Mouse (Mus musculus) CH12.LX (cell line): ENCODE results near the gene Galnt9. TPM values are rescaled to one million over a fixed set of nuclear protein-coding genes. Genes with fewer than 3 reads are reported as not detected.

Experiments
- DNase-seq: peaks from one replicate; pipeline ENCODE4 v3.0.0-alpha.2; 2013; ENCODE audit errors: extremely low read depth
- H3K27ac ChIP-seq: 2 replicates; pipeline ENCODE4 v1.5.1; 2012; ENCODE audit warnings: low read depth, mild to moderate bottlenecking, control low read depth, moderate library complexity; ENCODE audit not compliant: insufficient read depth
- H3K27me3 ChIP-seq: replicated peaks from 2 replicates; pipeline ENCODE3; 2012; ENCODE audit warnings: inconsistent platforms
- H3K36me3 ChIP-seq, 2 experiments: replicated peaks in 1 of 2; 2 replicates each; pipeline versions ENCODE3 to v1.6.1; 2012; ENCODE audit warnings: inconsistent platforms in 1 of 2, low read length in 1 of 2, mild to moderate bottlenecking in 1 of 2, mixed read lengths in 1 of 2, moderate library complexity in 1 of 2; ENCODE audit not compliant: control insufficient read depth in 1 of 2, insufficient read depth in 1 of 2
- H3K4me1 ChIP-seq, 2 experiments: 2 replicates each; pipeline ENCODE4 v1.6.1; 2012; ENCODE audit warnings: inconsistent platforms in 1 of 2, moderate library complexity in 1 of 2; ENCODE audit not compliant: insufficient read depth in 2 of 2, control insufficient read depth in 1 of 2
- H3K4me2 ChIP-seq: 2 replicates; pipeline ENCODE4 v1.6.1; 2012; ENCODE audit warnings: low read depth, mild to moderate bottlenecking, control low read depth; ENCODE audit not compliant: poor library complexity, insufficient read depth, severe bottlenecking
- H3K4me3 ChIP-seq, 3 experiments: fragments of 150-350 bp in 1 of 3; sonication (generic) in 1 of 3; replicated peaks in 1 of 3; 2 replicates each; pipeline versions ENCODE3 to v1.5.1; 2011 to 2012; ENCODE audit warnings: low read depth in 2 of 3, low read length in 2 of 3, mild to moderate bottlenecking in 2 of 3, moderate library complexity in 2 of 3, control low read depth in 1 of 3, improper control_type of control experiment in 1 of 3, inconsistent platforms in 1 of 3, mixed read lengths in 1 of 3; ENCODE audit not compliant: poor library complexity in 1 of 3
- H3K79me2 ChIP-seq: replicated peaks from 2 replicates; pipeline ENCODE4 v1.6.1; 2012; ENCODE audit warnings: mild to moderate bottlenecking, moderate library complexity; ENCODE audit not compliant: control insufficient read depth, poor library complexity, insufficient read depth, severe bottlenecking; ENCODE audit errors: extremely low read depth
- H3K9ac ChIP-seq: 2 replicates; pipeline ENCODE4 v1.6.1; 2012; ENCODE audit warnings: low read depth, mild to moderate bottlenecking, control low read depth, moderate library complexity; ENCODE audit not compliant: insufficient read depth
- H3K9me3 ChIP-seq: replicated peaks from 2 replicates; pipeline ENCODE3; 2012; ENCODE audit warnings: low read length, inconsistent platforms, mixed read lengths
- BHLHE40 ChIP-seq: IDR thresholded peaks from 2 replicates; pipeline ENCODE4 v1.6.1; 2011; ENCODE audit warnings: mild to moderate bottlenecking, low read depth, low read length, improper control_type of control experiment
- CTCF ChIP-seq, 2 experiments: IDR thresholded peaks in 1 of 2; conservative IDR thresholded peaks in 1 of 2; 2 replicates each; pipeline ENCODE4 v1.5.1; 2011 to 2012; ENCODE audit warnings: low read depth in 2 of 2, low read length in 2 of 2, improper control_type of control experiment in 1 of 2, inconsistent platforms in 1 of 2, mild to moderate bottlenecking in 1 of 2, moderate library complexity in 1 of 2
- E2F4 ChIP-seq: IDR thresholded peaks from 2 replicates; pipeline ENCODE4 v1.6.1; 2011; ENCODE audit warnings: low read depth, low read length, improper control_type of control experiment; ENCODE audit not compliant: insufficient replicate concordance
- ELF1 ChIP-seq: IDR thresholded peaks from 2 replicates; pipeline ENCODE4 v1.6.1; 2014; ENCODE audit warnings: low read depth, mild to moderate bottlenecking, inconsistent platforms, low read length, improper control_type of control experiment
- EP300 ChIP-seq: IDR thresholded peaks from 2 replicates; pipeline ENCODE4 v1.6.1; 2011; ENCODE audit warnings: low read length, improper control_type of control experiment
- ETS1 ChIP-seq: conservative IDR thresholded peaks from 2 replicates; pipeline ENCODE4 v1.6.1; 2012; ENCODE audit warnings: low read depth, mild to moderate bottlenecking, inconsistent platforms, low read length, improper control_type of control experiment, moderate library complexity
- GABPA ChIP-seq: IDR thresholded peaks from 2 replicates; pipeline ENCODE4 v1.6.1; 2012; ENCODE audit warnings: low read depth, low read length, improper control_type of control experiment, inconsistent platforms; ENCODE audit not compliant: insufficient replicate concordance
- HCFC1 ChIP-seq: IDR thresholded peaks from 2 replicates; pipeline ENCODE4 v1.6.1; 2012; ENCODE audit warnings: low read depth, mild to moderate bottlenecking, inconsistent platforms, low read length, improper control_type of control experiment
- JUN ChIP-seq: IDR thresholded peaks from 2 replicates; pipeline ENCODE4 v1.6.1; 2011; ENCODE audit warnings: low read depth, mild to moderate bottlenecking, low read length, improper control_type of control experiment, moderate library complexity; ENCODE audit not compliant: insufficient read depth
- JUND ChIP-seq: conservative IDR thresholded peaks from 2 replicates; pipeline ENCODE4 v1.6.1; 2011; ENCODE audit warnings: low read depth, low read length, improper control_type of control experiment
- KAT2A ChIP-seq: IDR thresholded peaks from 2 replicates; pipeline ENCODE4 v1.6.1; 2012; ENCODE audit warnings: low read length, improper control_type of control experiment, inconsistent platforms; ENCODE audit not compliant: insufficient replicate concordance
- MAFK ChIP-seq: IDR thresholded peaks from 2 replicates; pipeline ENCODE4 v1.6.1; 2011; ENCODE audit warnings: low read length, improper control_type of control experiment; ENCODE audit not compliant: insufficient replicate concordance
- MAZ ChIP-seq: IDR thresholded peaks from 2 replicates; pipeline ENCODE4 v1.6.1; 2012; ENCODE audit warnings: low read depth, mild to moderate bottlenecking, inconsistent platforms, low read length, improper control_type of control experiment, moderate library complexity
- MXI1 ChIP-seq: IDR thresholded peaks from 2 replicates; pipeline ENCODE4 v1.6.1; 2011; ENCODE audit warnings: mild to moderate bottlenecking, low read depth, low read length, improper control_type of control experiment
- MYC ChIP-seq: IDR thresholded peaks from 2 replicates; pipeline ENCODE4 v1.6.1; 2011; ENCODE audit warnings: low read depth, mild to moderate bottlenecking, improper control_type of control experiment, low read length
- NELFE ChIP-seq: IDR thresholded peaks from 2 replicates; pipeline ENCODE4 v1.6.1; 2011; ENCODE audit warnings: low read depth, low read length, improper control_type of control experiment
- NRF1 ChIP-seq: IDR thresholded peaks from 2 replicates; pipeline ENCODE4 v1.6.1; 2014; ENCODE audit warnings: low read depth, mild to moderate bottlenecking, inconsistent platforms, low read length, improper control_type of control experiment, moderate library complexity
- PAX5 ChIP-seq: IDR thresholded peaks from 2 replicates; pipeline ENCODE4 v1.6.1; 2012; ENCODE audit warnings: low read length, inconsistent platforms, mixed read lengths
- POLR2A ChIP-seq: IDR thresholded peaks from 2 replicates; pipeline ENCODE4 v1.6.1; 2011; ENCODE audit warnings: low read depth, mild to moderate bottlenecking, improper control_type of control experiment, low read length
- POLR2AphosphoS2 ChIP-seq: IDR thresholded peaks from 2 replicates; pipeline ENCODE4 v1.6.1; 2011; ENCODE audit warnings: low read depth, low read length, improper control_type of control experiment
- RAD21 ChIP-seq: IDR thresholded peaks from 2 replicates; pipeline ENCODE4 v1.6.1; 2011; ENCODE audit warnings: low read depth, mild to moderate bottlenecking, low read length, improper control_type of control experiment, moderate library complexity
- RCOR1 ChIP-seq: conservative IDR thresholded peaks from 2 replicates; pipeline ENCODE4 v1.6.1; 2012; ENCODE audit warnings: low read depth, mild to moderate bottlenecking, inconsistent platforms, low read length, improper control_type of control experiment
- SIN3A ChIP-seq: IDR thresholded peaks from 2 replicates; pipeline ENCODE4 v1.6.1; 2012; ENCODE audit warnings: low read length, improper control_type of control experiment, inconsistent platforms
- SMC3 ChIP-seq: IDR thresholded peaks from 2 replicates; pipeline ENCODE4 v1.6.1; 2011; ENCODE audit warnings: low read depth, low read length, improper control_type of control experiment
- TBP ChIP-seq: conservative IDR thresholded peaks from 2 replicates; pipeline ENCODE4 v1.6.1; 2011; ENCODE audit warnings: low read depth, low read length, improper control_type of control experiment
- UBTF ChIP-seq: IDR thresholded peaks from 2 replicates; pipeline ENCODE4 v1.6.1; 2012; ENCODE audit warnings: low read depth, mild to moderate bottlenecking, inconsistent platforms, low read length, improper control_type of control experiment, moderate library complexity
- USF2 ChIP-seq: conservative IDR thresholded peaks from 2 replicates; pipeline ENCODE4 v1.6.1; 2011; ENCODE audit warnings: low read depth, low read length, improper control_type of control experiment
- ZMIZ1 ChIP-seq: IDR thresholded peaks from 2 replicates; pipeline ENCODE4 v1.6.1; 2012; ENCODE audit warnings: low read depth, mild to moderate bottlenecking, inconsistent platforms, low read length, improper control_type of control experiment
- dilution Hi-C: fragments of 300-500 bp; cut with MboI; formaldehyde crosslinking; loops from 2 replicates; pipeline ENCODE4 v1.14.3; 2020; ENCODE audit warnings: low sequenced_read_pairs; ENCODE audit not compliant: extremely low pct_unique_long_range_greater_than_20kb, extremely low pct_ligation_motif_present
- in situ Hi-C: fragments of 300-500 bp; cut with MboI; formaldehyde crosslinking; loops from 3 replicates; pipeline ENCODE4 v1.14.3; 2019; ENCODE audit warnings: low sequenced_read_pairs, low pct_ligation_motif_present, low pct_unique_long_range_greater_than_20kb, mixed read lengths
- polyA plus RNA-seq: library from polyadenylated mRNA; unstranded; fragments of >175 nt; gene quantifications from 2 replicates; pipeline ENCODE4 v1.2.1, GENCODE M21; 2012; ENCODE audit warnings: low read depth; ENCODE audit not compliant: insufficient read length
- total RNA-seq, 2 experiments: library from RNA; depleted of rRNA; stranded (reverse); fragments of 300-350 nt in 1 of 2; fragments of >200 nt in 1 of 2; gene quantifications; 2 replicates each; pipeline ENCODE4 v1.2.3; 2012 to 2014

Galnt9 gene
- total and polyA plus RNA-seq, 3 experiments: not detected

GRCm38 (mm10) chr5:110609425-110609824 is 65.3 kb downstream of the Galnt9 start:
- Histone ChIP-seq H3K27ac (no peak overlapping the region), H3K4me3 (no peak overlapping the region), H3K4me1 (peaks cover 0 to 8% of the 10 kb centered on the region in 2 experiments; a peak in 1 of 4 replicates), H3K79me2 (no peaks in the 10 kb centered on the region), H3K4me2 (no peak overlapping the region), H3K36me3 (no peaks in the 10 kb centered on the region), H3K9me3 (no peaks in the 10 kb centered on the region), H3K9ac (no peak overlapping the region), H3K27me3 (peaks cover 29% of the 10 kb centered on the region)
- in situ Hi-C loops (no loop called here), dilution Hi-C loops (no loop called here)
- TF ChIP-seq TBP (no peak), E2F4 (no peak), USF2 (no peak), JUND (no peak), GABPA (no peak), POLR2AphosphoS2 (no peak), NRF1 (no peak), RAD21 (no peak), MAZ (no peak), CTCF (conservative IDR thresholded peaks at IDR 0.05 in 1 of 2, IDR thresholded peaks at IDR 0.05 in 1 of 2; ENCODE audit: low read depth in 2 of 2, low read length in 2 of 2) (no peak), KAT2A (no peak), MXI1 (no peak), PAX5 (no peak), SMC3 (no peak), NELFE (no peak), RCOR1 (no peak)
- no peak for DNase-seq

- H3K36me3 ChIP-seq: no peaks in the 10 kb centered on the region
- no peak overlapping the region for H3K27ac ChIP-seq
- H3K27me3 ChIP-seq: peaks cover 29% of the 10 kb centered on the region
- dilution Hi-C loops: no loop called here
- peaks cover 0 to 8% of the 10 kb centered on the region in 2 experiments; a peak in 1 of 4 replicates for H3K4me1 ChIP-seq
- H3K79me2 ChIP-seq: no peaks in the 10 kb centered on the region
- DNase-seq: no peak
- H3K4me2 ChIP-seq: no peak overlapping the region
- H3K4me3 ChIP-seq: no peak overlapping the region
- no peak overlapping the region for H3K9ac ChIP-seq
- TF ChIP-seq ELF1: no peak
- TF ChIP-seq SIN3A: no peak
- no peak for TF ChIP-seq ZMIZ1
- TF ChIP-seq KAT2A: no peak
- TF ChIP-seq BHLHE40: no peak
- TF ChIP-seq MAFK: no peak
- no peak for TF ChIP-seq ETS1
- TF ChIP-seq SMC3: no peak
- TF ChIP-seq MYC: no peak
- TF ChIP-seq RCOR1: no peak
- TF ChIP-seq JUN: no peak
- no peak for TF ChIP-seq HCFC1
- TF ChIP-seq PAX5: no peak
- no peak for TF ChIP-seq MAZ
- no peak for TF ChIP-seq EP300
- no peak for TF ChIP-seq POLR2A
- no peak for TF ChIP-seq USF2
- TF ChIP-seq CTCF (conservative IDR thresholded peaks at IDR 0.05 in 1 of 2, IDR thresholded peaks at IDR 0.05 in 1 of 2; ENCODE audit: low read depth in 2 of 2, low read length in 2 of 2): no peak
- TF ChIP-seq UBTF: no peak
- TF ChIP-seq, all 38 proteins: peak for 0
- in situ Hi-C loops: no loop called here
- no peaks in the 10 kb centered on the region for H3K9me3 ChIP-seq
These were observed 65.7 kb downstream of the Galnt9 start for GRCm38 (mm10) chr5:110609868-110610267.
